Mouse (Mus musculus) kidney, adult 2 months (tissue): ENCODE results near the gene Vmn2r87. TPM values are rescaled to one million over a fixed set of nuclear protein-coding genes. Genes with fewer than 3 reads are reported as not detected.
"Not testable (repeated sequence)": the region's sequence is repeated elsewhere in the genome, so short reads cannot be mapped to it uniquely, and the experiment has no call there.

Experiments
- DNase-seq: peaks from one replicate; pipeline ENCODE4 v3.0.0; 2021
- H3K27ac ChIP-seq: fragments of 200-500 bp; 2 replicates; pipeline ENCODE4 v1.5.1; 2012; ENCODE audit warnings: low read depth, low read length, control low read depth, inconsistent platforms; ENCODE audit not compliant: insufficient read depth
- H3K27me3 ChIP-seq: fragments of 200-500 bp; replicated peaks from 2 replicates; pipeline ENCODE4 v1.6.1; 2012; ENCODE audit warnings: mild to moderate bottlenecking, moderate library complexity, low read length, inconsistent platforms; ENCODE audit not compliant: control insufficient read depth, insufficient read depth
- H3K36me3 ChIP-seq: fragments of 200-500 bp; 2 replicates; pipeline ENCODE4 v1.6.1; 2012; ENCODE audit warnings: mild to moderate bottlenecking, moderate library complexity, low read length, inconsistent platforms; ENCODE audit not compliant: control insufficient read depth, insufficient read depth
- H3K4me1 ChIP-seq: fragments of 200-500 bp; 2 replicates; pipeline ENCODE4 v1.6.1; 2011; ENCODE audit warnings: low read length; ENCODE audit not compliant: control insufficient read depth, insufficient read depth
- H3K4me3 ChIP-seq: fragments of 200-500 bp; 2 replicates; pipeline ENCODE4 v1.5.1; 2011; ENCODE audit warnings: mild to moderate bottlenecking, low read depth, low read length, control low read depth; ENCODE audit not compliant: insufficient read depth
- WGBS: fragments of 180-500 bp; shearing (Covaris S2); methylation state at CpG from one replicate; pipeline ENCODE4 v1.1.7; 2018; 5-methylcytosine and 5-hydroxymethylcytosine counted together
- polyA plus RNA-seq: library from polyadenylated mRNA; depleted of rRNA; stranded (reverse); fragments of >200 nt; gene quantifications from 2 replicates; pipeline ENCODE4 v1.2.3, GENCODE M21; 2012; rRNA removed

Gene Vmn2r87
- polyA plus RNA-seq, 1 experiment, result not detected

- not testable (repeated sequence) for H3K4me3 ChIP-seq, DNase-seq, H3K4me1 ChIP-seq, H3K27ac ChIP-seq, H3K36me3 ChIP-seq, H3K27me3 ChIP-seq
- 65% methylated on average over 2 of the region's 2 CpGs for WGBS
Observed at GRCm38 (mm10) chr10:130422368-130422767, 74.8 kb downstream of the Vmn2r87 start.

Other genes starting within 250 kb of the Vmn2r87 start
- gene Neurod4, start 217.2 kb downstream of the Vmn2r87 start, polyA plus RNA-seq, result not detected in 2 replicates
- 0.72 TPM in 1 of 2 replicates, not detected in the other for gene Tespa1, start 174.5 kb downstream of the Vmn2r87 start, polyA plus RNA-seq
- not detected in 2 replicates for gene Vmn2r84, start 103.1 kb downstream of the Vmn2r87 start, polyA plus RNA-seq
- not detected in 2 replicates for gene Vmn2r85, start 67.7 kb downstream of the Vmn2r87 start, polyA plus RNA-seq
- gene Vmn2r86, start 41.3 kb downstream of the Vmn2r87 start, polyA plus RNA-seq, result not detected in 2 replicates